Mouse (Mus musculus): ENCODE measurements at regions not wholly inside any gene's neighbourhood (a gene's known extent, or its start where the extent isn't known, plus 50 kb on each side); places are given as distances from the start of the nearest gene placed in this dataset.

- 94% methylated on average over 2 of the region's 2 CpGs for WGBS
- Histone ChIP-seq H3K27ac (ENCODE audit: low read length) (no peak overlapping the region), H3K36me3 (ENCODE audit: control insufficient read depth, insufficient read depth, low read length) (no peaks in the 10 kb centered on the region), H3K27me3 (ENCODE audit: control insufficient read depth, insufficient read depth, low read depth, low read length) (no peaks in the 10 kb centered on the region), H3K9ac (ENCODE audit: low read depth, low read length) (no peak overlapping the region), H3K9me3 (replicated peaks; ENCODE audit: control insufficient read depth, low read length, poor library complexity, severe bottlenecking) (no peaks in the 10 kb centered on the region), H3K4me3 (ENCODE audit: low read depth, low read length) (no peak overlapping the region), H3K4me2 (ENCODE audit: low read length) (no peak overlapping the region), H3K4me1 (ENCODE audit: control insufficient read depth, insufficient read depth, low read length) (no peaks in the 10 kb centered on the region)
- no peak for ATAC-seq
These were observed 135.8 kb upstream of the Max start for GRCm38 (mm10) chr12:77097831-77098230.

- no peak overlapping the region for H3K27ac ChIP-seq (ENCODE audit: low read length)
- H3K4me2 ChIP-seq (ENCODE audit: low read length) = no peak overlapping the region
- WGBS = 93% methylated on average over 4 of the region's 4 CpGs
- no peak overlapping the region for H3K4me3 ChIP-seq (ENCODE audit: low read depth, low read length)
- H3K9me3 ChIP-seq (replicated peaks; ENCODE audit: control insufficient read depth, low read length, poor library complexity, severe bottlenecking) = no peaks in the 10 kb centered on the region
- no peaks in the 10 kb centered on the region for H3K4me1 ChIP-seq (ENCODE audit: control insufficient read depth, insufficient read depth, low read length)
- no peak for ATAC-seq
- no peak overlapping the region for H3K9ac ChIP-seq (ENCODE audit: low read depth, low read length)
- H3K36me3 ChIP-seq (ENCODE audit: control insufficient read depth, insufficient read depth, low read length) = no peaks in the 10 kb centered on the region
- no peaks in the 10 kb centered on the region for H3K27me3 ChIP-seq (ENCODE audit: control insufficient read depth, insufficient read depth, low read depth, low read length)
These were observed 134.5 kb upstream of the Max start for GRCm38 (mm10) chr12:77096461-77096860.

GRCm38 (mm10) chr12:77094999-77095915 is 133.3 kb upstream of the Max start:
- Histone ChIP-seq H3K36me3 (ENCODE audit: control insufficient read depth, insufficient read depth, low read length) (no peaks in the 10 kb centered on the region), H3K27me3 (ENCODE audit: control insufficient read depth, insufficient read depth, low read depth, low read length) (no peaks in the 10 kb centered on the region), H3K4me3 (ENCODE audit: low read depth, low read length) (no peak overlapping the region), H3K9ac (ENCODE audit: low read depth, low read length) (no peak overlapping the region), H3K4me2 (ENCODE audit: low read length) (no peak overlapping the region), H3K9me3 (replicated peaks; ENCODE audit: control insufficient read depth, low read length, poor library complexity, severe bottlenecking) (no peaks in the 10 kb centered on the region), H3K27ac (ENCODE audit: low read length) (no peak overlapping the region), H3K4me1 (ENCODE audit: control insufficient read depth, insufficient read depth, low read length) (no peaks in the 10 kb centered on the region)
- no peak for ATAC-seq
- 76% methylated on average over 3 of the region's 3 CpGs for WGBS

GRCm38 (mm10) chr12:77094168-77094567 is 132.2 kb upstream of the Max start:
- no peak for ATAC-seq
- no peaks in the 10 kb centered on the region for H3K4me1 ChIP-seq (ENCODE audit: control insufficient read depth, insufficient read depth, low read length)
- no peak overlapping the region for H3K27ac ChIP-seq (ENCODE audit: low read length)
- no peaks in the 10 kb centered on the region for H3K27me3 ChIP-seq (ENCODE audit: control insufficient read depth, insufficient read depth, low read depth, low read length)
- no peak overlapping the region for H3K9ac ChIP-seq (ENCODE audit: low read depth, low read length)
- WGBS = 79% methylated on average over 7 of the region's 7 CpGs
- H3K4me2 ChIP-seq (ENCODE audit: low read length) = no peak overlapping the region
- no peak overlapping the region for H3K4me3 ChIP-seq (ENCODE audit: low read depth, low read length)
- no peaks in the 10 kb centered on the region for H3K36me3 ChIP-seq (ENCODE audit: control insufficient read depth, insufficient read depth, low read length)
- H3K9me3 ChIP-seq (replicated peaks; ENCODE audit: control insufficient read depth, low read length, poor library complexity, severe bottlenecking) = no peaks in the 10 kb centered on the region

GRCm38 (mm10) chr12:77092741-77093140 is 130.7 kb upstream of the Max start:
- no peak for ATAC-seq
- 67% methylated on average over 3 of the region's 3 CpGs for WGBS
- H3K27me3 ChIP-seq (ENCODE audit: control insufficient read depth, insufficient read depth, low read depth, low read length) = no peaks in the 10 kb centered on the region

GRCm38 (mm10) chr12:77092143-77092542 is 130.1 kb upstream of the Max start:
- no peak for ATAC-seq
- Histone ChIP-seq H3K4me1 (ENCODE audit: control insufficient read depth, insufficient read depth, low read length) (no peaks in the 10 kb centered on the region), H3K27me3 (ENCODE audit: control insufficient read depth, insufficient read depth, low read depth, low read length) (no peaks in the 10 kb centered on the region), H3K9ac (ENCODE audit: low read depth, low read length) (no peak overlapping the region), H3K4me3 (ENCODE audit: low read depth, low read length) (no peak overlapping the region), H3K9me3 (replicated peaks; ENCODE audit: control insufficient read depth, low read length, poor library complexity, severe bottlenecking) (no peaks in the 10 kb centered on the region), H3K4me2 (ENCODE audit: low read length) (no peak overlapping the region), H3K27ac (ENCODE audit: low read length) (no peak overlapping the region), H3K36me3 (ENCODE audit: control insufficient read depth, insufficient read depth, low read length) (no peaks in the 10 kb centered on the region)
- WGBS = 87% methylated on average over 2 of the region's 2 CpGs

More at GRCm38 (mm10) chr12:77092741-77093140, 130.7 kb upstream of the Max start:
- no peak overlapping the region for H3K4me2 ChIP-seq (ENCODE audit: low read length)
- H3K4me3 ChIP-seq (ENCODE audit: low read depth, low read length) = no peak overlapping the region
- no peaks in the 10 kb centered on the region for H3K4me1 ChIP-seq (ENCODE audit: control insufficient read depth, insufficient read depth, low read length)
- H3K36me3 ChIP-seq (ENCODE audit: control insufficient read depth, insufficient read depth, low read length) = no peaks in the 10 kb centered on the region
- no peak overlapping the region for H3K27ac ChIP-seq (ENCODE audit: low read length)
- no peaks in the 10 kb centered on the region for H3K9me3 ChIP-seq (replicated peaks; ENCODE audit: control insufficient read depth, low read length, poor library complexity, severe bottlenecking)
- no peak overlapping the region for H3K9ac ChIP-seq (ENCODE audit: low read depth, low read length)

GRCm38 (mm10) chr12:77091700-77092099 is 129.7 kb upstream of the Max start:
- Histone ChIP-seq H3K27me3 (ENCODE audit: control insufficient read depth, insufficient read depth, low read depth, low read length) (no peaks in the 10 kb centered on the region), H3K27ac (ENCODE audit: low read length) (no peak overlapping the region), H3K36me3 (ENCODE audit: control insufficient read depth, insufficient read depth, low read length) (no peaks in the 10 kb centered on the region), H3K4me2 (ENCODE audit: low read length) (no peak overlapping the region), H3K9ac (ENCODE audit: low read depth, low read length) (no peak overlapping the region), H3K9me3 (replicated peaks; ENCODE audit: control insufficient read depth, low read length, poor library complexity, severe bottlenecking) (no peaks in the 10 kb centered on the region), H3K4me3 (ENCODE audit: low read depth, low read length) (no peak overlapping the region), H3K4me1 (ENCODE audit: control insufficient read depth, insufficient read depth, low read length) (no peaks in the 10 kb centered on the region)
- no peak for ATAC-seq
- WGBS = 84% methylated on average over 2 of the region's 2 CpGs

- no peaks in the 10 kb centered on the region for H3K27me3 ChIP-seq (ENCODE audit: control insufficient read depth, insufficient read depth, low read depth, low read length)
- H3K4me1 ChIP-seq (ENCODE audit: control insufficient read depth, insufficient read depth, low read length) = no peaks in the 10 kb centered on the region
- H3K4me3 ChIP-seq (ENCODE audit: low read depth, low read length) = no peak overlapping the region
- no peak overlapping the region for H3K9ac ChIP-seq (ENCODE audit: low read depth, low read length)
- no peak overlapping the region for H3K4me2 ChIP-seq (ENCODE audit: low read length)
- 0 out of 2 replicates have a peak, but pooled peaks cover under 1% of the 10 kb centered on the region for H3K9me3 ChIP-seq (replicated peaks; ENCODE audit: control insufficient read depth, low read length, poor library complexity, severe bottlenecking)
- H3K36me3 ChIP-seq (ENCODE audit: control insufficient read depth, insufficient read depth, low read length) = no peaks in the 10 kb centered on the region
- no peak for ATAC-seq
- no peak overlapping the region for H3K27ac ChIP-seq (ENCODE audit: low read length)
- WGBS = 87% methylated on average over 3 of the region's 3 CpGs
These were observed 128.5 kb upstream of the Max start for GRCm38 (mm10) chr12:77090525-77090924.

- 0 out of 2 replicates have a peak, but pooled peaks cover 3% of the 10 kb centered on the region for H3K9me3 ChIP-seq (replicated peaks; ENCODE audit: control insufficient read depth, low read length, poor library complexity, severe bottlenecking)
- 89% methylated on average over 6 of the region's 6 CpGs for WGBS
- ATAC-seq = no peak
- no peaks in the 10 kb centered on the region for H3K36me3 ChIP-seq (ENCODE audit: control insufficient read depth, insufficient read depth, low read length)
- no peak overlapping the region for H3K9ac ChIP-seq (ENCODE audit: low read depth, low read length)
- H3K4me2 ChIP-seq (ENCODE audit: low read length) = no peak overlapping the region
- H3K4me1 ChIP-seq (ENCODE audit: control insufficient read depth, insufficient read depth, low read length) = no peaks in the 10 kb centered on the region
- H3K27me3 ChIP-seq (ENCODE audit: control insufficient read depth, insufficient read depth, low read depth, low read length) = no peaks in the 10 kb centered on the region
- no peak overlapping the region for H3K4me3 ChIP-seq (ENCODE audit: low read depth, low read length)
- H3K27ac ChIP-seq (ENCODE audit: low read length) = no peak overlapping the region
These were observed 127.8 kb upstream of the Max start for GRCm38 (mm10) chr12:77089624-77090278.
